Mouse (Mus musculus) thymus, postnatal 10 days (tissue): ENCODE data around the gene Tmem97.

Experiments
- DNase-seq, 2 experiments: peaks; one replicate each; pipeline ENCODE4 v3.0.0; 2021; ENCODE audit warnings: low spot score in 2 of 2

Gene Tmem97

DNA sequence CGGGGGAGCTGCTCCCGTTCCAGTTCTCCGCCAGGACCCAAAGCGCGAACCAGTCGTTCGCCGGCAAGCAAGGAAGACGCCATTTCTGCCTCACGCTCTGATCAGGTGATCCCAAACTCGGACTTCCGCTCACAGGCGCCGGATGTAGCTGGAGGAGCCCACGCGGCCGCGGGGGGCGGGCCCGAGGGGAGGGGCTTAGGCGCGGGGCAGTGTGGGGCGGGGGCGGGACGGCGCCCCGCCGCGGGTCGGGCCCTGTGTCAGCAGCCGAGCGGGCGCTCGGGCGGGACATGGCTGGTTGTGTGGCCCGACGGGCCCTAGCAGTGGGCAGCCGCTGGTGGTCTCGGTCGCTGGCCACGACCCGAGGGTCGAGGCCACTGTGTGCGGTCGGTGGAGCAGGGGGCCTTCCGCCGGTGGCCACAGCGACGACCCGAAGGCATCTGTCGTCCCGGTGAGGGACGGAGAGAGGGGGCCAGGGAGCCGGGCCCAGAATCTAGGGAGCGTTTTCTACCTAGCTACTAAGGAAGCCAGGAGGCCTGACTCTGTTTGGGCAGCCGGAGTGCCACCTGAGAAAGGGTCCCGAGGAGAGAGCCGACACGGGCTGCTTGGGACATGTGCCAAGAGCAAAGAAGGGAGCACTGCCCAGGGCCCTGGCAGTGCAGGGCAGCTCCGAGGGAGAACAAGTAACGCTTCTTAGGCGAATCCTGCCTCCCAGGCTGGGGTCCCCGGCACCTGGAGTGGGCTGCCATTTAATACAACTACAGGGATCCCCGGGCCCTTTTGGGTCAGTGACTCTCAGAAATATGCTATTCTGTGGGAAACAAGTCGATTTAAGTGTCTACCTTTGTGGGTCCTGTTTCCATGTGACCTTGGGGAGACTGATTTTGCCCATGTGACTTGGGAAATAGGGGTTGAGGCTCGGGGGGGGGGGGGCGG, 38.3 kb downstream of the Tmem97 start, which contains the start of the genes Tmem199 and Poldip2:
Gene Tmem199, minus strand, starts transcription at position 148 of the 933 bp plus-strand sequence.
Gene Poldip2, plus strand, starts transcription at position 169 of the 933 bp plus-strand sequence.
- peak; percentile 83 to 88 for DNase-seq

DNA sequence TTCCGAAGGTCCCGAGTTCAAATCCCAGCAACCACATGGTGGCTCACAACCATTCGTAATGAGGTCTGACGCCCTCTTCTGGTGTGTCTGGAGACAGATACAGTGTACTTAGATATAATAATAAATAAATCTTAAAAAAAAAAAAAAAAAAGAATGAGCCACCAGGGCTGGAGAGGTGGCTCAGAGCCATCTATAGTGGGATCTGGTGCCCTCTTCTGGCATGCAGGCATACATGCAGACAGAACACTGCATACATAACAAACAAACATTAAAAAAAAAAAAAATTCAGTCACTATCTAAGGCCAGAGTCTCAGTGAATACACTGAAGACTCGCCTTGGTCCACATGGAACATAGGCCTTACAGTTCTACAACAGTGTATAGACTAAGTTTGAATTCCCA, 41.4 kb downstream of the Tmem97 start:
- peak in 1 of 2 experiments; percentile 29 for DNase-seq

DNA sequence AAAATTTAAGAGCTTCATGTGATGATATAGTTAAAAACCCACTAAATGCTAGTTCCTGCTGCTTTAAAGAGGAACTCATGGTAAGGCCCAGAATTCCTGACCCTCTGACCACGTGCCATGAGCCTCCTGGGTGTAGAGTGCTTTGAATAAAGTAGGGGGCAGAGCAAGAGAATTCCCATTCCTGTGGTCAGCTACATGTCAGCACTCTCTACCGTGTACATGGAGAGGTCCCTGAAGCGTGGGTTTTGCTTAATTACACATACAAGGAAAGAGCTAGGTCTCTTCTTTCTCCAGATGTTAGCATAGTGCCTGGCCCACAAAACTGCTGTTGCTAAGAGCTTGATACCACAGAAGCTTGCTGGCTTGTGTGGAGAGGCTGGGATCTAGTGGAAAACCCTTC, 45.1 kb downstream of the Tmem97 start:
- DNase-seq = no peak

DNA sequence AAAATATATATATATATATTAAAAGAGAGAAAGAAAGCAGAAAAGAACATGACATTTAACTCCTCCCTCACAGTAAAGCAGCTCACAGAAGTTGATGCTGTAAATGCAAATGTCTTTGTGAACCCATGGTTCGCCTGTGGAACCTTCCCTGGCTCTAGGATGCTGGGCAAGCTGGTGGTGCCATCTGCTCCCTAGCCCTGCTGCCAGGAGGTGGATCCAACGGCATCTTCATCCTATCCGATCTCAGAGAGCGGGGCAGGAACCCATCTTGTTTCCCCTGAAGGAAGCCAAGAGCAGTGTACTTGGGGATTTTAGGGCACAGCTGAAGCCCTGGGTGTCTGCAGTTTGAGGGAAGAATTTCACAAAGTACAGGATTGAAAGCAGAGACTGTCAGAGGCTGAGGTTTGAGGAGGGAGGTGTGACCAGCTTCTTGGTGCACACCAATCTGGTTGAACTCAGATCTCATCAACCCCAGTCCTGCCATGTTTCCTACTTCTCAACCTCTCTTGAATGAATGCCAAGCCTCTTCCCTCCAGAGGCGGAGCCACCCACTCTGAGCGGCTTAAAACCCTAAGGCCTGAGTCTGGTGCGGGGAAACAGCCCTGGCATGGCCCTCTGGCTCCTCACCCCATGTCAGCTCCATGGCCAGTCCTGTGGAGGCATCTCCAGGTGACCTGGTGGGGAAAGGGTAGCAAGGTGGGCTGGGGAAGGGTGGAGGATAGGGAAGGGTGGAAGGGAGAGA, 47.5 kb downstream of the Tmem97 start, which contains the start of gene Sebox:
Gene Sebox, plus strand, starts transcription at position 539 of the 742 bp plus-strand sequence.
- no peak for DNase-seq

DNA sequence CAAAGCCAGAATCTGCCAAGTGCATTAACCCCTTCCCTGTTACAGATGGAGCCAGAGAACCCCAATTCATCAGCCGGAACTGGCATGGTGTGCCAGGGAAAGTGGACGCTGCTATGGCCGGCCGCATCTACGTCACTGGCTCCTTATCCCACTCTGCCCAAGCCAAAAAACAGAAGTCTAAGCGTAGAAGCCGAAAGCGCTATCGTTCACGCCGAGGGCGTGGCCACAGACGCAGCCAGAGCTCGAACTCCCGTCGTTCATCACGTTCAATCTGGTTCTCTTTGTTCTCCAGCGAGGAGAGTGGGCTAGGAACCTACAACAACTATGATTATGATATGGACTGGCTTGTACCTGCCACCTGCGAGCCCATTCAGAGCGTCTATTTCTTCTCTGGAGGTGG, 49.0 kb downstream of the Tmem97 start:
- DNase-seq = no peak

DNA sequence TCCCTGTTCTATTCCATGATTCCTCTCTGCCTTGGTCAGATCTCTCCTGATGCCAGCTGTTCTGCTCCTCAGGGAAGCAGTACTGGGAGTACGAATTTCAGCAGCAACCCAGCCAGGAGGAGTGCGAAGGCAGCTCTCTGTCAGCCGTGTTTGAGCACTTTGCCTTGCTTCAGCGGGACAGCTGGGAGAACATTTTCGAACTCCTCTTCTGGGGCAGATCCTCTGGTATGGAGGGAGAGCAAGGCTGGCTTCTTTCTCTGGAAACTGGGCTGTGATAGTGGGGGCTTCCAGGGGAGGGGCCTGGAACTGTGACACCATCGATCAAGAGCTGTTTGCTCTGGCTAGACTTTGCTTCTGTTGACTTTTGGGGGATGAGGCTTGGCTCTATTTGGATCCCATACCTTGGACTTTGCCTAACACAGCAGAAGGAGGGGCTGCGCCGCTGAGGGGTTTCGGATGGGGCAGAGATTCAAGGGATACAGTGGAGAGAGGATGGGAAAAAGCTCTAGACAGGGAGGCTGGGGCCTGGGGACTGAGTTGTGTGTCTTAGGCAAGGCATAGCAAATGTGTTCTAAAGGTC, 49.9 kb downstream of the Tmem97 start:
- DNase-seq = no peak

DNA sequence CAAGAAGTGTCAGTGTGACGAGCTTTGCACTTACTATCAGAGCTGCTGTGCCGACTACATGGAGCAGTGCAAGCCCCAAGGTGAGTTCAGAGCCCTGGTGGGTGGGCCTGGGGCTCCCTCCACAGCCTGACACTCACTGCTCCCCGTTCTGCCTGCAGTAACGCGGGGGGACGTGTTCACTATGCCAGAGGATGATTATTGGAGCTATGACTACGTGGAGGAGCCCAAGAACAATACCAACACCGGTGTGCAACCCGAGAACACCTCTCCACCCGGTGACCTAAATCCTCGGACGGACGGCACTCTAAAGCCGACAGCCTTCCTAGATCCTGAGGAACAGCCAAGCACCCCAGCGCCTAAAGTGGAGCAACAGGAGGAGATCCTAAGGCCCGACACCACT, 51.0 kb downstream of the Tmem97 start:
- no peak for DNase-seq

DNA sequence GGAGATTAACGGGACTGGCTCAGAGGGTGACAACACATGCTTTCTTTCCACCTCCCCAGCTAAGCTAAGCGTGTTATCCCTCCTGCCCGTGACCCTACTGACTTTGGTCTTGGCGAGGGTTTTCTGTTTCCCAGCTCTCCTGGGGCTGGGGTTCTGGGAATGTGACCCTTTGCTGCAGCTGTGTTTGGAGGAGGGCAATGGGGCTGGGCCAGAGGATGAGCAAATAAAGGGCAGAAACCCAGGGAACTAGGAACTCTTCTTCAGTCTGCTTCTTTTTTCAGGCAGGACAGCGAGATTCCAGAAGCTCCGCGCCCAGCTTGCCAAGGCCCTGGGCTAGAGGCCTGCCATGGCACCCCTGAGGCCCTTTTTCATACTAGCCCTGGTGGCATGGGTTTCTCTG, 51.6 kb downstream of the Tmem97 start, which contains the start of gene Vtn:
Gene Vtn, plus strand, starts transcription at position 88 of the 400 bp plus-strand sequence.
- no peak for DNase-seq

DNA sequence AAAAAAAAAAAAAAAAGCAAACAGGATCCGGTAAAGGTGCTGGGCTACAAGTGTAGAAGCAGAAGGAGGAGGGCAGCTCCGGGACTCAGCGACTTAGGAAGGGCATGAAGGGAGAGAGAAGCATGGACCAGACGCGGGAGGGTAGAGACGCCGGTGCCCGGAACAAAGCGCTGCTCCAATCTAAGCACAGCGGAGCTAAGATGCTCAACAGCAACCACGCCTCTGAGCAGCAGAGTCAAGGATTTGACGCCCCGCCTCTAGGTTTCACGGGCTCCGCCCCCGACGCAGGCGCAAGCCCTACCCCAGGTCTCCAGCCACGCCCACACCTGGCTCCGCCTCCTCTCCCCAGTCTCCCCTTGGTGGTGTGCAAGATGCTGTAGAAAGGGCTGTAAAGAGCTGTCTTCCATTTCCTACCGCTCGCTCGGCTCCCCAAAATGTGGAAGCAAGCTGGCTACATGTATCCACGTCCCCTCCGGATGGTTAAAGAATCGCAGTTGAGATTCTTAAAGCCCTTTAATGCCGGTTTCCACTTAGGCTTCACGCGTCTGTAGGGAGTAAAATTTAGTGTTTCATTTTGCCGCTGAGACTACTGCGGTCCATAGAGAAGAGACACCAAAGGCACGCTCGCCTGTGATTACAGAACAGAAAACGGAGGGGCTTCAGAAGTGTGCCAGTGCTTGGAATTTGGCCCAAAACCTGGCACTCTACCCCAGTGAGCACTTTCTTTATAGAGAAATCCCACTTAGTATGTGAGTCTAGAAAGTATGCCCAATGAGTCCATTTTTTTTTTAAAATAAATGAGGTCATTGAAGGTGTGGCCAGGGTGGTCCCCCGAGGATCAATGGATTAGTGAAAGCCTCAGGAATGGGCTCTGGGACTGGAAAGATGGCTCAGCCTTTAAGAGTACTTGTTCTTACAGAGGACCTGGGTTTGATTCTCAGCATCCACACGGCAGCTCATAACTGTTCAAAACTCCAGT, 52.7 kb downstream of the Tmem97 start, which contains the start of gene Sarm1:
Gene Sarm1, minus strand, starts transcription at position 211 of the 979 bp plus-strand sequence.
- DNase-seq = peak; percentile 95 to 98

DNA sequence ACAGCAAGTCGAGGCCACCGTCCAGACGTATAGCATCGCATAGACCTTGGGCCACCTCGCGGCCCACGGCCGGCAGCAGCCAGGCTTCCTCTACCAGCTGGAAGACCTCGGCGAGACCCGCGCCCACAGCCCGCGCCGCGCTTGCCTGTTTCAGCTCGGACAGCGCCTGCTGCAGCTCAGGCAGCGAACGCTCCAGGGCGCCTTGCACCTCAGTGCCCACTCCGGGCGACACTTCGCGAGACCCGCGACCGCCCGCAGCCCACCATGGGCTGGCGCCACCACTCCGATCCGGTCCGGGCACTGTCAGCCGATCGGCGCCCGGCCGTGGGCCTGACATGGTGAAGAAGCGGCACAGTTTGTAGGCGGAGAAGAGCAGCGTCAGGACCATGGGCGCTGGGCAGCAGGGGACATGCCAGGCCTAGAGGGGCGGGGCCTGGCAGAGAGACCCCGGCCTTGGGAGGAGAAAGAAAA, 53.5 kb downstream of the Tmem97 start:
- peak; percentile 13 to 21 for DNase-seq

DNA sequence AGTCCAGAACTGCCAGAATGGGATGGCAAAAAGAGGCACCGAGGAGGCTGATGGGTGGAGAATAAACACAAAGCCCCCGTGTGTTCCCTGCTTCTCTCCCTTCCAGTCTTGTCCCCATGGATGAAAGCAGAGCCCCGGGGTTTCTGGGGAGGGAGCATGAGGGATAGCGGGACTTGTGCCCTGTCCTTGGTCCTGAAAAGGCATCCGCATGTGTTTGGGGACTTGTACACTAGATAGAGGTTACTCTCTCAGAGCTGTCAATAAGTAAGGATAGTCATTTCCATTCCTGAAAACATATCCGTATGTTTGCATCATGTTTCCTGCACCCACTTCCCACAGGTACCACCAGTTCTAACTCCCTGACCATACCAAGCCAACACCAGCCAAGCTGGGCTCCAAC, 54.7 kb downstream of the Tmem97 start:
- DNase-seq = peak in 1 of 2 experiments; percentile 26
